Mouse (Mus musculus) embryo, embryonic 10 days (tissue): Measurements from ENCODE around the gene Hoxd9.

Experiments
- DNase-seq: peaks from one replicate; pipeline ENCODE4 v3.0.0-alpha.2; 2015; ENCODE audit warnings: low spot score

Gene Hoxd9

DNA sequence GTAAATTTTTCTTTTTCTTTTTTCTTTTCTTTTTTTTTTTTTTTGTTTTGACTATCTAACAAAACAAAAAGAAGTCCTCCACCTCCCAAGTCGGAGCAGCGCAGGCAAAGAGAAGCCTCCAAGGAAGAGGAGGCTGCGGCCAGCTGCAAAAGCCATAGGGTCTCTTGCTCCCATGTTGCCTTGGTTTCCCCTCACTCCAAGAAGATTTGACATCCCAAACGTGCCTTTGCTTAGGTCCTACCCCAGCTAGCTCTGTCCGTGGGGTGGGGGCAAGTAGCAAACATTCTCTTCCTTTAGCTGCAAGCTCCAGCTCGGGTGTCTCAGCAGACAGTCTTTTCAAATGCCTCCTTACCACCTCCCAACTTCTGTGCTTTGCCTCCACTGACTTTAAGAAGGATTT is 36.2 kb downstream of the Hoxd9 start:
- peak; percentile 45 for DNase-seq

DNA sequence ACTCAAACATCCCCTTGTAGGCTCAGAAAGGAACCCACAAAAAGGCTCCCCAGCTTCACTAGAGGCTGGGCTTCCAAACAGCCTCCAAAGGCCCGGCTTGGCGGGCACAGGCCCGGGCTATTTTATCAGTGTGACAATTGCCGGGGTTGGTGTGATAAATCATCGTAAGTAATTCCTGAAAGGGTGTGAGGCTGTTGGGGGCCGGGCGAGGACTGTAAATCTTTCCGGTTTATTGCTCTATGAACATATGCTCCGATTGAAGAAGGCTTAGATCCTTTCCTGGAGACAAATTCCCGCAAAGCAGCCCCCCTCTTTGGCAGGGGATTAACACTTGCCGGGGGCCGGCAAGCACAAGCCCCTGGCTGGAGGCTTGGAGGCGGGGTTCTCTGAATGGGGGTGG is 36.9 kb downstream of the Hoxd9 start:
- DNase-seq: no peak

GRCm38 (mm10) chr2:74734996-74735811 is 37.7 kb downstream of the Hoxd9 start:
- peak; percentile 47 for DNase-seq

GRCm38 (mm10) chr2:74735851-74736687 is 38.5 kb downstream of the Hoxd9 start:
- peak; percentile 62 for DNase-seq

DNA sequence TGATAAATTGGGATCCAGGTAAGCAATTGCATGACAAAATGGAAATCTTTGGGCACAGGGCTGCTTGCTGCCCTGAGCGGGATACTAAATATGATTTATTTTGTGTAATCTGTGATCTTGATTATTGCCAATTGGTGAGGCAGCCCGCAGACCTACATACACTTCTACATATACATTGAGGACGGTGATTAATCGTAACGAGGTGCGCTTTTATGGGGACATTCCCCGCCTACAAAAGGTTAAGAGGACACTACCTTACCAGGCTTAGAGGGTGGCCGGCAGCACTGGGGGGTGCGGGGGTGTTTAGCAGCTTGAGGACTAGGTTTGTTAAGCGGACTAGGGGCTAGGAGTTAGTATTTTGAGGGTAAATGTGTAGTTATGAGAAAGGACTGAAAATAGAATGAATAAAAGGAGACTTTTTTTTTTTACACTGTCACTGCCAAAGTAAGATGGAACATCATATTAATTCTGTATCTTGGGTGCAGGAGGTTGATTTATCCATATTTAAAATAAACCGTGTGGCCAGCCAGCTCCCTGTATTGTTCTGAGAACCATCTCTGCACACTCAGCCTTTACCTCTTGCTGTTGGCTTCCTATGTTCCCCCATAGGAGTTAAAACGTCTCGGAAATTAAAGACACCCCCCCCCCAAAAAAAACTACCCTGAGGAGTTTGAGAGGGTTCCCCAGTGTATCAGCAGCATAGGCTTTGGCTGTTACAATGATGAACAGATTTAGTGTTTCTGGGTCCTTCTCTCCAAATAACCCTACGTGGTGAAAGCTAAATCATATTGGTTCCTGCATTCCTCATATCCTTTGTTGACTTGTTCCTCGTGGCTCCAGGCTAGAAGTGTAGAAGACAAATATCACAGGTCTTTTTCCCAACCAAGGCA is 39.4 kb downstream of the Hoxd9 start:
- DNase-seq: peak; percentile 60

GRCm38 (mm10) chr2:74737578-74738070 is 40.1 kb downstream of the Hoxd9 start:
- peak; percentile 36 for DNase-seq

DNA sequence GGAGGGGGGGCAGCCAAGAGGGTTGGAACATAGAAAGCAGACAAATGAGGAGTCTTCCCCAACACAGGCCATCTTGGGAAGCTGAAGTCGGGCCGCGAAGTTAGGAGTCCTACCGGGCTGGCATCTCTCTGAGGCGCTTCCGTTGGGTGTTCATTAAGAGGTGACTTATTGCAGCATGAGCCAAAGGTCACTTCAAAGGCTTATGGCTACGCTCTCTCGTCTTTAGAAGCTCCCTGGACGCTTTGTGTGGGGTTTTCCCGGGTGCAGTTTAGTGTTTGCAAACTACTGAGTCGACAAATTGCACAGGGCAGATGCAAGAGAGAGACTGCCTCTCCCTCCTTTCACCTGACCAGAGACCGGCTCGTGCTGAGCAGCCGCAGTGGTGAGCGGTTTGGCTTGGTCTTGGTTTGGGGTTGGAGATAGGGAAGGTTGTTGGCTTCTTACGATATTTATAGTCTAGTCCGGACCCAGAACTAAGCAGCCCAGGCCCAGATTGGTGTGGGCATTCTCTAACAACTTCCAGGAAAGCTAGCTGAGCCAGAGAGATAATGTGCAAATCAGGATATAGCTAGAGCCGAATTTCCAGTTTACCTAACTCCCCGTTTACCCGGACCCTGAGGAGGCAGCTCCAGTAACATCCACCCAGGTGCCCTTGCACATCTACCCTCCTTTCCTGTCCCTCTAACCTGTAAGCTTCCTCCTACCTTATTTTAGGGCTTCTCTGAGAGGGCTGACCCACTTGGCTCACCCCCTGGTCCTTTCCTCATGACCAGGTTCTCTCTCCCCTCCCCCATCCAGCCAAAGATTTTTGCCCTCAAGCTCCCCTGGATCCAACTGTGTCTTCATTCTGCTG is 41.3 kb downstream of the Hoxd9 start:
- peak; percentile 86 for DNase-seq

GRCm38 (mm10) chr2:74739476-74739800 is 41.9 kb downstream of the Hoxd9 start:
- no peak for DNase-seq

GRCm38 (mm10) chr2:74739869-74740268 is 42.3 kb downstream of the Hoxd9 start:
- DNase-seq: peak; percentile 54

GRCm38 (mm10) chr2:74740311-74741091 is 43.0 kb downstream of the Hoxd9 start:
- peak; percentile 53 for DNase-seq

DNA sequence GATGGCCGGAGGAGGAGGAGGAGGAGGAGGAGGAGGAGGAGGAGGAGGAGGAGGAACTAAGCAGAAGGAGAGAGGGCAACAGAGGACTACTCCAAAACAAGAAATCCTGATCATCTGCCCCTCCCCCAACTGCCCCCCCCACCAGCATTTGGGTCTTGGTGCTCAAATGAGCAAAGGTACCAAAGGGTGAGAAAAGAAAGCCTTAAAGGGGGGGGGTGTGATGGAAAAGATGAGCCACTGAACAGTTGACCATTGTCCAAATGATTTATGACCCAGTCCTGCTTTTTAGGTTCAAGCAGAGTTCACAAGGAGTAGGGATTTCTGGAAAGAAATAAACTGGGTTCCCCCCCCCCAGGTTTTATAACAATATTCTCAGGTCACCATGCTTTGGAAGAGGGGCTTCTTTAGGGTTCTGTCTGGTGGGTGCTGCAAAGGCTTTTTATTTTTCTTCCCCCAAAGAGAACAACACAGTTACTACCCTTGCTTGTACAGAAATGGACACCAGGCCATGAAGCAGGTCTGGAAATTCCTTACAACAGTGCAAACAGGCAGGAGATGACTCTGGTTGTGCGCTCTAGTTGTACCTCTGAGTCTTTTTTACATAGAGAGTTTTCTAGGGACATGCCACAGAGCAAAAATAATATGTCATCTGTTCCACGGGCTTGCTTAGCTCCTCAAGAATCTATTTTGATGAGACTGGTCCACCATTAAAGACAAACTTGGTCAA is 43.9 kb downstream of the Hoxd9 start:
- peak; percentile 66 for DNase-seq

GRCm38 (mm10) chr2:74741979-74742277 is 44.4 kb downstream of the Hoxd9 start:
- no peak for DNase-seq

GRCm38 (mm10) chr2:74745540-74746297 is 48.2 kb downstream of the Hoxd9 start:
- DNase-seq: peak; percentile 82

GRCm38 (mm10) chr2:74746298-74746921 is 48.9 kb downstream of the Hoxd9 start:
- peak; percentile 45 for DNase-seq

- DNase-seq: peak; percentile 68
Observed at GRCm38 (mm10) chr2:74747006-74747405, 49.5 kb downstream of the Hoxd9 start.

DNA sequence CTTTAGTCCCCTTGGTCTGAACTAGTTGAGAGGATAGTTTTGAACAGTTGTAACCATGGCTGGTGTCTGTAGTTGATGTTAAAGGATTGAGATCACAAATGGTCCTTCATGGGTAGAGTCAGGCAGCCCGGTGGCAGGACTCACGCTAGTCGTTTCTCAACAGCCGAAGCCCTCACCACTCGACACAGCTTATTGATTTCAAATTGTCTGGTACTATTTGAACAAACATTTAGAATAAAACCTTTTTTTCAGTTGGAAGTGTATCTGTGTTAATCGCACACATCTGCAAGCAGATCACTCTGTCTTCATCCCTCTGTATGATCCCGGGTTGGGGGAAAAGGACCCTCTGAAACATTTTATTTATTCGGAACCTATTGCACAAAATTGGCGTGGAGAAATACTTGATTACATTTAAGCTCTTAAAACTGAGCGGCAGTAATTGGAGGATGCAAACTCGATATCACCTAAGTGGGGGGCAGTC is 50.2 kb downstream of the Hoxd9 start:
- DNase-seq: peak; percentile 49

GRCm38 (mm10) chr2:74748436-74748995 is 51.0 kb downstream of the Hoxd9 start:
- peak; percentile 30 for DNase-seq
